22 mouse cellular contexts compared by ENCODE assay signal in genomic region chr3:41655642-41656041, GRCm38 (mm10).
DNase-seq lines count a peak whose midpoint lies in the region; ATAC-seq and TF ChIP-seq lines count a peak whose summit lies in the region.
"Had no signal": no experiment of that assay in that cellular context is flagged by ENCODE, and none has a peak within 500 bp of the region (broad histone marks: within the 10 kb centered on the region; RNA-seq: fewer than 3 reads in every experiment).

No protein-coding gene starts in this region.

- TF ChIP-seq CTCF in left cerebral cortex, adult 2 months (IDR thresholded peaks at IDR 0.05) = peak; percentile 33

- DNase-seq in left cerebral cortex, adult 2 months (ENCODE audit: extremely low spot score in 1 of 2, low spot score in 2 of 2) = no peak
- DNase-seq in left cerebral cortex, adult 9 months (ENCODE audit: low spot score in 2 of 2) = no peak
- DNase-seq in ES-CJ7 (ENCODE audit: low read depth, low spot score) (peak; percentile 32), WW6 (ENCODE audit: low read depth, low spot score) (peak; percentile 3)
- no peak for DNase-seq in left cerebral cortex, postnatal 4 days
- DNase-seq in cerebellum, adult 18-20 months = no peak
- DNase-seq: cerebellum, adult 8-10 months; gastrocnemius, postnatal 10 days; heart, adult 18-20 months; heart, postnatal 4 days; kidney, adult 8-10 months; kidney, postnatal 25 days; lung, postnatal 14 days; midbrain, embryonic 14.5 days; right cerebral cortex, adult 18-20 months; thymus, postnatal 4 days had no signal

- intact Hi-C loops in left cerebral cortex, adult 2 months (cut with DNase I) = no loop called here
- intact Hi-C loops in left cerebral cortex, postnatal 4 days (cut with DNase I) = no loop called here

- no peak for ATAC-seq in inflammation-experienced regulatory T-cells, adult 6 months
- ATAC-seq: hindbrain, embryonic 16.5 days had no signal

- no peak overlapping the region for H3K4me3 ChIP-seq in left cerebral cortex, adult 2 months
- H3K4me3 ChIP-seq: forebrain, embryonic 10.5 days; limb, embryonic 13.5 days; megakaryocyte, embryonic 14.5 days; neural tube, embryonic 13.5 days had no signal

- H3K27ac ChIP-seq in left cerebral cortex, adult 2 months = no peak overlapping the region
- H3K27ac ChIP-seq: forebrain, embryonic 10.5 days; limb, embryonic 13.5 days; neural tube, embryonic 13.5 days had no signal

Comparison
In these comparisons a context has a peak if more than half of its experiments do, and no peak if none do; other contexts are left out.
1. DNase-seq: peak in ES-CJ7 (single experiment) and WW6 (single experiment); none in left cerebral cortex, adult 2 months (0 of 2), left cerebral cortex, adult 9 months (0 of 2), left cerebral cortex, postnatal 4 days (single experiment) and cerebellum, adult 18-20 months (0 of 2).